Mouse (Mus musculus) heart, embryonic 13.5 days (tissue): Measurements from ENCODE around the gene 9330182L06Rik. TPM values are rescaled to one million over a fixed set of nuclear protein-coding genes. Genes with fewer than 3 reads are reported as not detected.

Experiments
- ATAC-seq: fragments of 200-750 bp; cut with Nextera tagmentation; 2 replicates; pipeline ENCODE4 v1.8.0; 2017; ENCODE audit warnings: moderate TSS enrichment; ENCODE audit not compliant: insufficient number of reproducible peaks, low FRiP score, low TSS enrichment; ENCODE audit errors: extremely low read depth
- H3K27ac ChIP-seq: fragments of 300-500 bp; sonication (generic); replicated peaks from 2 replicates; pipeline ENCODE4 v1.5.1; 2015; ENCODE audit warnings: moderate library complexity, mild to moderate bottlenecking, inconsistent platforms
- H3K27me3 ChIP-seq: fragments of 300-500 bp; sonication (generic); replicated peaks from 2 replicates; pipeline ENCODE4 v1.6.1; 2015; ENCODE audit warnings: mild to moderate bottlenecking, inconsistent platforms
- H3K36me3 ChIP-seq: fragments of 300-500 bp; sonication (generic); 2 replicates; pipeline ENCODE4 v1.6.1; 2015; ENCODE audit warnings: mild to moderate bottlenecking, inconsistent platforms
- H3K4me1 ChIP-seq: fragments of 300-500 bp; sonication (generic); 2 replicates; pipeline ENCODE4 v1.6.1; 2015; ENCODE audit warnings: inconsistent platforms
- H3K4me2 ChIP-seq: fragments of 300-500 bp; sonication (generic); 2 replicates; pipeline ENCODE4 v1.6.1; 2015; ENCODE audit warnings: inconsistent platforms, mild to moderate bottlenecking, moderate library complexity
- H3K4me3 ChIP-seq: fragments of 300-500 bp; sonication (generic); 2 replicates; pipeline ENCODE4 v1.5.1; 2015; ENCODE audit warnings: moderate library complexity, mild to moderate bottlenecking, inconsistent platforms
- H3K9ac ChIP-seq: fragments of 300-500 bp; sonication (generic); 2 replicates; pipeline ENCODE4 v1.6.1; 2015; ENCODE audit warnings: inconsistent platforms, mild to moderate bottlenecking, moderate library complexity
- H3K9me3 ChIP-seq: fragments of 300-500 bp; sonication (generic); 2 replicates; pipeline ENCODE4 v1.6.1; 2016; ENCODE audit warnings: inconsistent platforms
- WGBS: fragments of 180-500 bp; shearing (Covaris S2); methylation state at CpG from one replicate; pipeline ENCODE4 v1.1.7; 2015; ENCODE audit warnings: mixed read lengths; 5-methylcytosine and 5-hydroxymethylcytosine counted together
- polyA plus RNA-seq: library from polyadenylated mRNA; unstranded; fragments of >200 nt; fragmentation: Nextera tagmentation; extraction: Ambion mirVana; gene quantifications from 2 replicates; pipeline ENCODE4 v1.2.1, GENCODE M21; 2015

The 9330182L06Rik gene
- polyA plus RNA-seq, 1 experiment from 2014 or later: 1.4 TPM

DNA sequence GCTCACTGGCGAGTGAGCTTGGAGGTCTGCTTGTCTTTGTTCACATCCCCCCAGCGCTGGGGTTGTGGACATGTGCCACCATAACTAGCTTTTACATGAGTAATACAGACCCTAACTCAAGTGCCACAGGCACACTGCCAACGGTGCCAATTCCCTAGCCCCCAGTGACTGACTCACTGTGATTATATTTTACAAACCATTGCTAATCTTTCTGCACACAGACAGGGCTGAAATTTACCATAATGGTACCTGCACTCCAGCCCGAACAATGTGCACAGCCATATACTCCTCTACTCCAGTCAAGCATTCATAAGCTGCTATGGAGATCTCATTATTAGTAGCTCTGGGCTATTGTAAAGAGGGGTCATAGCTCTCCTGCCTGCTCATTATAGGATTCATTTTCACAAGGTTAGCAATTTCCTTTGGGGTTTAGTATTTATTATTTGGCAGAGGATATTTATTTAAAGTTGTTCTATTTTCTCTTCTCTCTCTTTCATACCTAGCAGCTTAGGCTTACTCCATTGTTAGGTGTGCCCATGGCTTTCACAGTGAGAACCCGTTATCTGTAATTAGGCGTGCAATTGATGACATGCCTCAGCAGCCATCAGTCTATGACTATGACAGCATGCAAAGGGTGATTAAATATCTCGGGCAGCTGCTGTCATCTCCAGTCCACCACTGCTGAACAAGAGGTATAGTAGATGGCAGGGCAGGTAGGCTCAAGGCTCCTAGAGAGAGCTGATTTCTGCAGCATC lies 73.0 kb downstream of the 9330182L06Rik start:
- H3K9me3 ChIP-seq: no peaks in the 10 kb centered on the region
- no peak overlapping the region for H3K27ac ChIP-seq
- 65% methylated on average over 7 of the region's 7 CpGs for WGBS

GRCm38 (mm10) chr5:9339511-9340173 lies 73.7 kb downstream of the 9330182L06Rik start:
- WGBS: 83% methylated on average over 8 of the region's 8 CpGs
- ATAC-seq: no peak
- H3K4me2 ChIP-seq: no peak overlapping the region

More for the DNA sequence above, 73.0 kb downstream of the 9330182L06Rik start:
- Histone ChIP-seq H3K27me3 (no peaks in the 10 kb centered on the region), H3K4me2 (no peak overlapping the region), H3K36me3 (no peaks in the 10 kb centered on the region), H3K4me3 (no peak overlapping the region), H3K4me1 (no peaks in the 10 kb centered on the region), H3K9ac (no peak overlapping the region)
- no peak for ATAC-seq

DNA sequence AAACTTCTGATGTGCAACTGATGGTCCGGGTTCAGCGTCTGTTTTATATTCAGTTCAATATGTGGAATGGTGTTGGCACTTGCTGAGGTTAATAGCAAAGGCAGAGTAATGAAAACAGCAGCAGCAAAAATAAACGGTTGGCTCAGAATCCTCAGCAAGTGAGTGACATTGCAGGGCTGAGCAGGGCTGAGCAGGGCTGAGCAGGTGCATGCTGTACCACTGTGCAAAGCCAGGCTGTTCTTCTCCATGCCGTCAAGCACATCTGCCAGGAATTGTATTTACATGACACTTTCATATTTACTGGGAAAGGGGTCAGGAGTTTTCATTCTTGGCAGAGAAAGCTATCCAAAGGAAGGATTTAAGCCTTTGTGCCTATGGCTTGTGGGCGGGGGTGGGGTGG lies 78.7 kb downstream of the 9330182L06Rik start:
- no peaks in the 10 kb centered on the region for H3K27me3 ChIP-seq
- no peak overlapping the region for H3K4me2 ChIP-seq
- no peak overlapping the region for H3K4me3 ChIP-seq
- no peaks in the 10 kb centered on the region for H3K9me3 ChIP-seq
- H3K36me3 ChIP-seq: no peaks in the 10 kb centered on the region
- H3K4me1 ChIP-seq: no peaks in the 10 kb centered on the region
- H3K9ac ChIP-seq: no peak overlapping the region
- 71% methylated on average over 5 of the region's 5 CpGs for WGBS
- no peak overlapping the region for H3K27ac ChIP-seq
- ATAC-seq: no peak

More at GRCm38 (mm10) chr5:9339511-9340173, 73.7 kb downstream of the 9330182L06Rik start:
- no peaks in the 10 kb centered on the region for H3K27me3 ChIP-seq
- no peaks in the 10 kb centered on the region for H3K36me3 ChIP-seq
- H3K9me3 ChIP-seq: no peaks in the 10 kb centered on the region
- no peak overlapping the region for H3K27ac ChIP-seq
- H3K4me1 ChIP-seq: no peaks in the 10 kb centered on the region
- H3K9ac ChIP-seq: no peak overlapping the region
- no peak overlapping the region for H3K4me3 ChIP-seq

GRCm38 (mm10) chr5:9345038-9345617 lies 79.2 kb downstream of the 9330182L06Rik start:
- Histone ChIP-seq H3K9ac (no peak overlapping the region), H3K27ac (no peak overlapping the region), H3K27me3 (no peaks in the 10 kb centered on the region), H3K9me3 (no peaks in the 10 kb centered on the region), H3K4me3 (no peak overlapping the region), H3K4me1 (no peaks in the 10 kb centered on the region), H3K36me3 (no peaks in the 10 kb centered on the region), H3K4me2 (no peak overlapping the region)
- WGBS: 77% methylated on average over 10 of the region's 10 CpGs
- ATAC-seq: no peak

- Histone ChIP-seq H3K27ac (no peak overlapping the region), H3K9ac (no peak overlapping the region), H3K36me3 (no peaks in the 10 kb centered on the region), H3K9me3 (no peaks in the 10 kb centered on the region), H3K27me3 (no peaks in the 10 kb centered on the region), H3K4me1 (no peaks in the 10 kb centered on the region), H3K4me3 (no peak overlapping the region), H3K4me2 (no peak overlapping the region)
- WGBS: 72% methylated on average over 3 of the region's 3 CpGs
- ATAC-seq: no peak
Measured at GRCm38 (mm10) chr5:9345625-9346024, 79.7 kb downstream of the 9330182L06Rik start.

DNA sequence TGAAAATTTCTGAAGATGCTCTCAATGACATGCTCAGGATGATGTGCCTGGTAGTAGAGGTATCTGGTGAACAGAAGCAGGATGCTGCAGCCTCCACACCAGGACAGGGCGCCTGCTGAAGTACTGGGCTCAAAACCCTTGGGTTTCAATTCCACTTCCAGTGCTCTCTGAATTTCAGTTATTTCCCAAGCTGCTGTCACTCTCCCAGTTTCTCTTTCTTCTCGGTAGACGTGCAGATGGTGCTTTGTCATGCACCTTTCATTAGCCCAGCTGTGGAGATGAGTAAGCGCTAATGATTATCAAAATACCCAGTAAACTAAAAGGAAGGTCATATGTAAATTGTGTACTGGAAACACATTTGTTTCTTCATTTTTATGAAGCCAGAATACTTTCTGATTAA lies 80.6 kb downstream of the 9330182L06Rik start:
- no peak overlapping the region for H3K9ac ChIP-seq
- no peak overlapping the region for H3K4me3 ChIP-seq
- no peaks in the 10 kb centered on the region for H3K36me3 ChIP-seq
- H3K4me2 ChIP-seq: no peak overlapping the region
- H3K27me3 ChIP-seq: no peaks in the 10 kb centered on the region
- H3K27ac ChIP-seq: no peak overlapping the region
- no peak for ATAC-seq
- no peaks in the 10 kb centered on the region for H3K9me3 ChIP-seq
- WGBS: 75% methylated on average over 4 of the region's 4 CpGs
- no peaks in the 10 kb centered on the region for H3K4me1 ChIP-seq

GRCm38 (mm10) chr5:9352163-9352562 lies 86.2 kb downstream of the 9330182L06Rik start:
- Histone ChIP-seq H3K36me3 (no peaks in the 10 kb centered on the region), H3K9ac (no peak overlapping the region), H3K4me2 (no peak overlapping the region), H3K27ac (no peak overlapping the region), H3K4me3 (no peak overlapping the region), H3K4me1 (no peaks in the 10 kb centered on the region), H3K27me3 (no peaks in the 10 kb centered on the region), H3K9me3 (no peaks in the 10 kb centered on the region)
- 82% methylated on average over 5 of the region's 5 CpGs for WGBS
- ATAC-seq: no peak

- no peaks in the 10 kb centered on the region for H3K9me3 ChIP-seq
- H3K4me3 ChIP-seq: no peak overlapping the region
- 56% methylated on average over 1 of the region's 1 CpGs for WGBS
- no peaks in the 10 kb centered on the region for H3K27me3 ChIP-seq
- H3K4me1 ChIP-seq: no peaks in the 10 kb centered on the region
- ATAC-seq: no peak
- no peak overlapping the region for H3K4me2 ChIP-seq
- no peak overlapping the region for H3K27ac ChIP-seq
- no peak overlapping the region for H3K9ac ChIP-seq
- no peaks in the 10 kb centered on the region for H3K36me3 ChIP-seq
Measured at GRCm38 (mm10) chr5:9352646-9353045, 86.7 kb downstream of the 9330182L06Rik start.

DNA sequence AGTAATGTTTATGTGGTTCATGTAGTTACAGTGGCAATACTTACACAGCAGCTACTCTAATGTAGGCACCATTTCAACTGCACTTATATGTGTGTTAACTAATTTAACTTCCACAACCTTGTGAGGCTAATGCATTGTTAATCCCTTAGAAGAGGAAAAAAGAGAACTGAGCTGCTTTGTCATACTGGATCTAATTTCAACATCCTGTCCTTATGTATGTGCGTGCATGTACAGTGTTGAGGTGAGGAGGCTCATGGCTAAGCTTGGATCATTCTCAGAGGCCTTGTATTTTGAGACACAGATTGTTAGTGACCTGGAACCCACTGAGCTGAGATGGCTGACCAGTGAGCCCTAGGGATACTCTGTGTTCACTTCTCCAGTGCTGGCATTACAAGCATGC lies 88.3 kb downstream of the 9330182L06Rik start:
- Histone ChIP-seq H3K4me2 (no peak overlapping the region), H3K27me3 (no peaks in the 10 kb centered on the region), H3K36me3 (no peaks in the 10 kb centered on the region), H3K4me1 (no peaks in the 10 kb centered on the region), H3K4me3 (no peak overlapping the region), H3K9ac (no peak overlapping the region), H3K9me3 (no peaks in the 10 kb centered on the region), H3K27ac (no peak overlapping the region)
- WGBS: 86% methylated on average over 1 of the region's 1 CpGs
- no peak for ATAC-seq

GRCm38 (mm10) chr5:9358076-9358475 lies 92.2 kb downstream of the 9330182L06Rik start:
- H3K27ac ChIP-seq: no peak overlapping the region
- no peaks in the 10 kb centered on the region for H3K9me3 ChIP-seq
- H3K27me3 ChIP-seq: no peaks in the 10 kb centered on the region
- ATAC-seq: no peak
- H3K9ac ChIP-seq: no peak overlapping the region
- H3K4me1 ChIP-seq: no peaks in the 10 kb centered on the region
- 54% methylated on average over 2 of the region's 2 CpGs for WGBS
- no peak overlapping the region for H3K4me3 ChIP-seq
- H3K4me2 ChIP-seq: no peak overlapping the region
- H3K36me3 ChIP-seq: no peaks in the 10 kb centered on the region

DNA sequence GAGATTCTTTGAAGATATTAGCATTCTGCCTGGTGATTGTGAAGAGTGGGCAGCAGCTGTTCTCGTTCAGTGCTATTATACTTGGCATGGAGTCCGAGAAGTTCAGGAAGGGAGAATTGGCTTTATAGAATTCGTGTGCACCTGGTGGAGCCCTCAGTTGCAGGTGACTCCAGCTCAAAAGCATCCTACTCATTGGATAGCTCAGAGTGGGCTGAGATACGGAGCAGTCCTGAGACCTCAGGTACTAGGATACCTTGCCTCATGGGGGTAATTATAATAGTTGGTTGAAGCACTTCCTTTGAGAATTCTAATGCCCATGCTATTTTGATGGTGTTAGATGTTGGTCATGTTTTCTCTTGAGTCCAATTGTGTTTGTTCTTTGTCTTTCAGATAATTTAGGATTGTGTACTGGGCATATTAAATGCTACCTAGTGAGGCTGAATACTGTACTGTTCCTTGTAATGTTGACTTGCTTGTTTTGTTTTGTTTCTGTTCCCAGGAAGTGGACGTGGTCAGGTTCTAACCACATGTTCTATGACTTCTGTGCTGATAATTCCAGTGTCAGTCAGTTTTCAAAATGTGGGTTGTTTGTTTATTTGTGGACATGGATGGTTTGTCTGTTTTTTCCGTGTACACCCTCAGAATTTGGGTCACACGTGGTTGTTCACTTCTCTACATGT lies 96.2 kb downstream of the 9330182L06Rik start:
- no peak overlapping the region for H3K27ac ChIP-seq
- no peak overlapping the region for H3K4me2 ChIP-seq
- H3K9me3 ChIP-seq: no peaks in the 10 kb centered on the region
- no peaks in the 10 kb centered on the region for H3K36me3 ChIP-seq
- 69% methylated on average over 7 of the region's 7 CpGs for WGBS
- no peaks in the 10 kb centered on the region for H3K4me1 ChIP-seq
- no peak for ATAC-seq
- no peak overlapping the region for H3K9ac ChIP-seq
- H3K27me3 ChIP-seq: no peaks in the 10 kb centered on the region
- no peak overlapping the region for H3K4me3 ChIP-seq
